Mouse (Mus musculus): ENCODE measurements around the gene Ostc. TPM values are rescaled to one million over a fixed set of nuclear protein-coding genes. Genes with fewer than 3 reads are reported as not detected.
A peak's percentile ranks its signal among the peaks of the same experiment; 100 is the strongest.

Gene Ostc
- polyA plus RNA-seq, 1 experiment from 2014 or later, result 190 TPM

DNA sequence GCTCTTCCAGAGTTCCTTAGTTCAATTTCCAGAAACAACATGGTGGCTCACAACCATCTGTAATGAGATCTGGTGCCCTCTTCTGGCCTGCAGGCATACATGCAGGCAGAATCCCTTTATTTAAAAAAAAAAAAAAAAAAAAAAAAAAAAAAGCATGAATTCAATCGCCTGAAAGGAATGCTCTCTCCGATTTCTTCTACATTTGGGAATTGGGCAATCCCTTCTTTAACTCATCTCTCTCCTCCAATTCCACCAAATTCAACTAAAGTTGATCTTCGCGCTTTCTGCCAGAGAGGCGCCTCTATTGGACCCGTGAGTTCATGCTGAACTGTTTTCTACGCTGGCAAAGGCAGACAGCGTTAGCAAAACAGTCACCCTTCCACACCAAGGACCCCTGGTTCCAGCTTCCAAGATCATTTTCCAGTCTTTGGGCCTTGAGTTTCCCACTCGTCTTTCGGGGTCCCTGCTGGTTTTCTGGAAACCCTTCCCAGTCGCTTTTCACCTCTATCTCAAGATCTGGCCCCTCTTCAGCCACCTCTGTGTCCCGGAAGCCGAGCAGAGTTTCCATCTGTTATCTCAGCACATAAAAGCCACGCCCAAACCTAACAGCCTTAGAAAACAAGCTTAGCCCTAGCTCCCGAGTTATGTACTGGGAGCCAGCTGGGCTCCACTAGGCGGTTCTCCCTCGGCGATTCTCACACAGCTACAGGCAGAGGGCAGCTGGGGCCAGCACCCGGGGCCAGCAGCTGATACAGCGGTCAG, 18.2 kb downstream of the Ostc start:
- 14% methylated on average over 20 of the region's 20 CpGs for WGBS
- H3K4me3 ChIP-seq (ENCODE audit: low read depth, low read length), result peak overlapping the region; percentile 24

DNA sequence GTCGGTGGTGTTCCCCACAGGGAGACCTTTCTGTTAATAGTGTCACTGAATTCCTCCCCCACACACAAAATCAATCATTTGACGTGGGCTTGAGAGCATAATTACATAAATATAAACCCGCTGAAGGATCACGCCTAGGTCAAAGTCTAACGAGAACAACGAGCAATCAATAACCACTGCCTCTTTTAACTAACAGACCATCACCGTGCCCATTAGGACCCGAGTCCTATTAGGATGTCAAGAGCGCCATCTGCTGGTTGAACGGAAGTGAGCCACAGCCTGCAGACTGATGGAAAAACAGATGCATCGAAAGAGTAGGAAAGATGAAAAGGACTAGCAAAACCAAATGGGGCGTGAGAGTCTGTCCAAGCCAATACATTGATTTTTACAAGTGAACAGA, 19.6 kb downstream of the Ostc start:
- 12% methylated on average over 12 of the region's 12 CpGs for WGBS
- peak; percentile 77; the same call in 1 of the 2 replicates for ATAC-seq (ENCODE audit: low read depth)
- Histone ChIP-seq H3K27me3 (ENCODE audit: control insufficient read depth, insufficient read depth, low read length) (no peaks in the 10 kb centered on the region), H3K27ac (ENCODE audit: low read depth, low read length) (no peak overlapping the region), H3K4me3 (ENCODE audit: low read depth, low read length) (no peak overlapping the region), H3K4me2 (ENCODE audit: low read depth, low read length) (peak overlapping the region; percentile 31; the same call in 1 of the 2 replicates), H3K36me3 (ENCODE audit: control insufficient read depth, insufficient read depth, low read length) (no peaks in the 10 kb centered on the region), H3K4me1 (ENCODE audit: control insufficient read depth, insufficient read depth, low read length) (peaks cover 11% of the 10 kb centered on the region; the same call in 1 of the 2 replicates), H3K9ac (replicated peaks; ENCODE audit: low read depth, low read length) (no peak overlapping the region), H3K9me3 (ENCODE audit: control insufficient read depth, low read length) (no peaks in the 10 kb centered on the region)

More for the DNA sequence above, 18.2 kb downstream of the Ostc start:
- H3K36me3 ChIP-seq (ENCODE audit: control insufficient read depth, insufficient read depth, low read length), result no peaks in the 10 kb centered on the region
- H3K4me1 ChIP-seq (ENCODE audit: control insufficient read depth, insufficient read depth, low read length), result peaks cover 11% of the 10 kb centered on the region; the same call in 1 of the 2 replicates
- no peak overlapping the region for H3K27ac ChIP-seq (ENCODE audit: low read depth, low read length)
- no peaks in the 10 kb centered on the region for H3K9me3 ChIP-seq (ENCODE audit: control insufficient read depth, low read length)
- H3K27me3 ChIP-seq (ENCODE audit: control insufficient read depth, insufficient read depth, low read length), result no peaks in the 10 kb centered on the region
- H3K9ac ChIP-seq (replicated peaks; ENCODE audit: low read depth, low read length), result 0 out of 2 replicates have a peak overlapping the region, but pooled peaks have one; percentile 21
- peak; percentile 33; the same call in 1 of the 2 replicates for ATAC-seq (ENCODE audit: low read depth)
- H3K4me2 ChIP-seq (ENCODE audit: low read depth, low read length), result peak overlapping the region; percentile 44

DNA sequence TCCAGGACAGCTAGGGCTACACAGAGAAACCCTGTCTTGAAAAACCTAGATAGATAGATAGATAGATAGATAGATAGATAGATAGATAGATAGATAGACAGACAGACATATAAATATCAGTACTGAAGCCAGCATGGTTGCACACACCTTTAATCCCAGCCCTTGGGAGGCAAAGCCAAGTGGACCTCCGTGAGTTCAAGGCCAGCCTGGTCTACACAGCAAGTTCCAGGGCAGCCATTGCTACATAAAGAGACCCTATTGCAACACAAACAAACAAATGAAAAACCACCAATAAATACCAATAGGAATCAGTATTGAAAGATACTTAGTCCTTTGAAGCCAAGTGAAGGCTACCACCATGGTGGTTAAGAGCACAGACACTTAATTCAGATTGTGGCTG, 22.2 kb downstream of the Ostc start:
- H3K27ac ChIP-seq (ENCODE audit: low read depth, low read length), result no peak overlapping the region
- H3K9me3 ChIP-seq (ENCODE audit: control insufficient read depth, low read length), result no peaks in the 10 kb centered on the region
- H3K4me1 ChIP-seq (ENCODE audit: control insufficient read depth, insufficient read depth, low read length), result peaks cover 11% of the 10 kb centered on the region; the same call in 1 of the 2 replicates
- ATAC-seq (ENCODE audit: low read depth), result no peak
- H3K4me2 ChIP-seq (ENCODE audit: low read depth, low read length), result no peak overlapping the region
- no peak overlapping the region for H3K4me3 ChIP-seq (ENCODE audit: low read depth, low read length)
- no peaks in the 10 kb centered on the region for H3K36me3 ChIP-seq (ENCODE audit: control insufficient read depth, insufficient read depth, low read length)
- H3K9ac ChIP-seq (replicated peaks; ENCODE audit: low read depth, low read length), result no peak overlapping the region
- 100% methylated on average over 1 of the region's 1 CpGs for WGBS
- H3K27me3 ChIP-seq (ENCODE audit: control insufficient read depth, insufficient read depth, low read length), result no peaks in the 10 kb centered on the region

DNA sequence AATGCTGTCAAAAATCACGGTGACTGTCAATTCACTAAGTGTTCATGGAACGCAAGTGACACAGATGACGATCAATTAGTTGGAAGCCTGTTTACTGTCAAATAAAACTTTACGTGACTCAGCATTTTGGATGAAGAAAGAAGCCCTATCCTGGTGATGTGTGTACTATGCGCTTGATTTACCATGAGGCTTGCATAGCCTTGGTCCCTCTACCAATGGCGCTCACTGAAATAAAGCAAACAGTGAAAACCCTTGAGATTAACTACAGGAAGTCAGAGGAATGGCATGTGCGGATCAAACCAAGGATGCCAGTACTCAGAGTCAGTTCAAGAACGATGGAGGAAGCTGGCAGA, 24.3 kb downstream of the Ostc start:
- no peak overlapping the region for H3K9ac ChIP-seq (replicated peaks; ENCODE audit: low read depth, low read length)
- no peaks in the 10 kb centered on the region for H3K27me3 ChIP-seq (ENCODE audit: control insufficient read depth, insufficient read depth, low read length)
- no peak overlapping the region for H3K27ac ChIP-seq (ENCODE audit: low read depth, low read length)
- H3K36me3 ChIP-seq (ENCODE audit: control insufficient read depth, insufficient read depth, low read length), result no peaks in the 10 kb centered on the region
- no peak overlapping the region for H3K4me2 ChIP-seq (ENCODE audit: low read depth, low read length)
- no peak overlapping the region for H3K4me3 ChIP-seq (ENCODE audit: low read depth, low read length)
- 91% methylated on average over 8 of the region's 8 CpGs for WGBS
- ATAC-seq (ENCODE audit: low read depth), result no peak
- no peaks in the 10 kb centered on the region for H3K9me3 ChIP-seq (ENCODE audit: control insufficient read depth, low read length)
- peaks cover 4% of the 10 kb centered on the region; the same call in 1 of the 2 replicates for H3K4me1 ChIP-seq (ENCODE audit: control insufficient read depth, insufficient read depth, low read length)

DNA sequence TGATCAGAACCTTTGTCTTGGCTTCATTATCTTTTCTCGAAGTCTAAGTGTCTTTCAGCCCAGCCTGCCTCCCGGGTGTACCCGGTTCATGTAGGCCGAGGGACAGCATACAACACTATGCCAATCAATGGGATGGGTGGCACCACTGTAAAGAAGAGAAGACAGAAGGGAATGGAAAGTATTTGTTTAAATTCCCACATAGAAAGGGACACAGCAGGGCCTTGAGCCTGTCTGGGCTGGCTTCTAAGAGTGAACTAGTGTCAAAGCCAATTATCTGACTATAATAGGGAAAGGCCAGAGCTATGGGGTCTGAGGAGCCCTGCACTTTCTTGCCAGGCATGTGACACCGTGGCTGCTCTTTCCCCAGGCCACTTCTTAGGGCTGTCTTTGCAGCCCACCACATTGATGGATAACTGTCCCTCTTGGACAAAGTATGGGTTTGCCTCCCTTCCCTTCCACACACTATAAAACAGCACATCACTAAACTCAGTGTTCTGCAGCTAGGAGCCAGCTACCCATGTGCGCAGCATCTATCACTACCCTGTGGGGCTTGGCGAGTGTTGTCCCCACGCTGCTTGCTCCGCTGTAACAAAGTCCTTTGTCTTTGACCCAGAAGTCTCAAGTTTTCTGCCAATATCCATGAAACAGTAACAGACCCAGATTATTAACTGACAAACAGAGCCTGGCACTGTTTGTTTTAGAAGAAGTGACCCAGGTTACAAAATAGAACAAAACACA, 24.8 kb downstream of the Ostc start:
- WGBS, result 82% methylated on average over 9 of the region's 9 CpGs

DNA sequence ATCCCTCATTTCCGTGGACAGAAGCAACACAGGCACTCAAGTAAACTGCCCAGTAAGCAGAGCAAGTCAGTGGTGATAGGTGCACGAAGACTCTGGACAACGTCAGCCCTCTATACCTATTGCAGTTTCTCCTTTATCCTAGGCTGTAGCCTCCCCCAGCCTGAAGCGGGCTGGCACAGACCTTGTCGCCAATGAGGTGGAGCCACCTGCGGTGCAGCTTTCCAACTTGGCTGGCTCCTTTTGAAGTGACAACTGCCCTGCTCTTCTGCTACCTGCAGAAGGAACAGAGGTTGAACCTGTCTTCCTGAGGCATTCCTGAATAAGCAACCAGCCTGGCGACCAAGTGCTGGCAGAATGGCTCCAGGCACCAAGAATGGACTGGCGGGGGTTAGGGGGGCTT, 25.4 kb downstream of the Ostc start:
- no peaks in the 10 kb centered on the region for H3K27me3 ChIP-seq (ENCODE audit: control insufficient read depth, insufficient read depth, low read length)
- H3K4me1 ChIP-seq (ENCODE audit: control insufficient read depth, insufficient read depth, low read length), result no peaks in the 10 kb centered on the region
- no peaks in the 10 kb centered on the region for H3K9me3 ChIP-seq (ENCODE audit: control insufficient read depth, low read length)
- H3K9ac ChIP-seq (replicated peaks; ENCODE audit: low read depth, low read length), result no peak overlapping the region
- no peak overlapping the region for H3K4me2 ChIP-seq (ENCODE audit: low read depth, low read length)
- ATAC-seq (ENCODE audit: low read depth), result no peak
- H3K36me3 ChIP-seq (ENCODE audit: control insufficient read depth, insufficient read depth, low read length), result no peaks in the 10 kb centered on the region
- no peak overlapping the region for H3K27ac ChIP-seq (ENCODE audit: low read depth, low read length)
- WGBS, result 76% methylated on average over 8 of the region's 8 CpGs
- no peak overlapping the region for H3K4me3 ChIP-seq (ENCODE audit: low read depth, low read length)

More for the DNA sequence above, 24.8 kb downstream of the Ostc start:
- Histone ChIP-seq H3K36me3 (ENCODE audit: control insufficient read depth, insufficient read depth, low read length) (no peaks in the 10 kb centered on the region), H3K9me3 (ENCODE audit: control insufficient read depth, low read length) (no peaks in the 10 kb centered on the region), H3K27ac (ENCODE audit: low read depth, low read length) (no peak overlapping the region), H3K27me3 (ENCODE audit: control insufficient read depth, insufficient read depth, low read length) (no peaks in the 10 kb centered on the region), H3K4me2 (ENCODE audit: low read depth, low read length) (no peak overlapping the region), H3K4me3 (ENCODE audit: low read depth, low read length) (no peak overlapping the region), H3K4me1 (ENCODE audit: control insufficient read depth, insufficient read depth, low read length) (peaks cover 1% of the 10 kb centered on the region; the same call in 1 of the 2 replicates), H3K9ac (replicated peaks; ENCODE audit: low read depth, low read length) (no peak overlapping the region)
- ATAC-seq (ENCODE audit: low read depth), result no peak

DNA sequence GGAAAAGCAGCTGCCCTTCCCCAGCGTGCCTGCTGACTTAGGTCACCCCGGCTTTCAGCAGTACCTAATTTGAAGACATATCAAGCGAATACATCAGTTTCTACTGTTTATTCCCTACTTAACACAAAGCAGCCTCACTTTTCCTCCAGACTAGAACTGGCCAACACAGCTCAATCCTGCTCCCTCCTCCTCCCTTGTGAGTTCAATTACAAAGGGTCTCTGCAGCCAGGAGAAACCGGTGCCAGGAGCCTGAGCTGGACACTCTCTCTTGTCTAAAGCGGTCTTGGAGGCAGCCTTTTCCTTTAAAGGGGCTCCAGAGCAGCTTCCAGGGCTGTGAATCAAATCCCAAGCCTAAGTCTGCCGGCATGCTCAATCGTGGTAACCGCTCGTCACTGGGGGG, 27.1 kb downstream of the Ostc start:
- 91% methylated on average over 9 of the region's 9 CpGs for WGBS

DNA sequence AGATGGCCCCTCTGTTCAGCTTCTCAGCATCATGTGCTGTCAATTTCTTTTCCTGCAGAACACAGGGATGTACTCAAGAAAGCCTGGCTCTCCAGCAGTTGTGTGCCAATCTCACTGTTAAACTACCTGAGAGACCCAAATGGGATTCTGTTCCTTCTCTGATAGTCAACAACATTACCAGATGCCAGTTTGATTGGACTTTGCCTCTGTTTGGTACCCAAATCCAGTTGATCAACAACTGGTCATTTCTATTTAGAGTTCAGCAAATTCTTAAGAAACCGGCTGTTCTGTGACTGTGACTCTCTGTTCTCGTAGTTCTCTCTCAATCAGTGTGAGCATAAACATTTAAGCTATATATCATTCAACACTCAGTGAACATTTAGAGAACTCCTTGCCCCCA, 28.0 kb downstream of the Ostc start:
- no peak overlapping the region for H3K27ac ChIP-seq (ENCODE audit: low read depth, low read length)
- no peak overlapping the region for H3K4me2 ChIP-seq (ENCODE audit: low read depth, low read length)
- H3K9me3 ChIP-seq (ENCODE audit: control insufficient read depth, low read length), result no peaks in the 10 kb centered on the region
- no peaks in the 10 kb centered on the region for H3K4me1 ChIP-seq (ENCODE audit: control insufficient read depth, insufficient read depth, low read length)
- no peak overlapping the region for H3K4me3 ChIP-seq (ENCODE audit: low read depth, low read length)
- H3K36me3 ChIP-seq (ENCODE audit: control insufficient read depth, insufficient read depth, low read length), result no peaks in the 10 kb centered on the region
- H3K9ac ChIP-seq (replicated peaks; ENCODE audit: low read depth, low read length), result no peak overlapping the region
- ATAC-seq (ENCODE audit: low read depth), result no peak
- H3K27me3 ChIP-seq (ENCODE audit: control insufficient read depth, insufficient read depth, low read length), result no peaks in the 10 kb centered on the region
- WGBS, result 92% methylated on average over 2 of the region's 2 CpGs

More for the DNA sequence above, 27.1 kb downstream of the Ostc start:
- Histone ChIP-seq H3K4me2 (ENCODE audit: low read depth, low read length) (no peak overlapping the region), H3K9ac (replicated peaks; ENCODE audit: low read depth, low read length) (no peak overlapping the region), H3K9me3 (ENCODE audit: control insufficient read depth, low read length) (no peaks in the 10 kb centered on the region), H3K4me1 (ENCODE audit: control insufficient read depth, insufficient read depth, low read length) (no peaks in the 10 kb centered on the region), H3K27me3 (ENCODE audit: control insufficient read depth, insufficient read depth, low read length) (no peaks in the 10 kb centered on the region), H3K36me3 (ENCODE audit: control insufficient read depth, insufficient read depth, low read length) (no peaks in the 10 kb centered on the region), H3K27ac (ENCODE audit: low read depth, low read length) (no peak overlapping the region), H3K4me3 (ENCODE audit: low read depth, low read length) (no peak overlapping the region)
- ATAC-seq (ENCODE audit: low read depth), result no peak

Measured in neural tube, embryonic 14.5 days (tissue).